Mouse (Mus musculus) ES-Bruce4 (cell line): Measurements from ENCODE around the gene Pcsk5.

Experiments used
- CTCF ChIP-seq: IDR thresholded peaks from one replicate; pipeline ENCODE4 v1.8.1; 2011; ENCODE audit warnings: low read depth, low read length
- EP300 ChIP-seq: IDR thresholded peaks from 2 replicates; pipeline ENCODE4 v1.6.1; 2011; ENCODE audit warnings: low read depth, low read length; ENCODE audit not compliant: insufficient read depth
- POLR2A ChIP-seq: IDR thresholded peaks from one replicate; pipeline ENCODE4 v1.8.1; 2011; ENCODE audit warnings: low read length; ENCODE audit not compliant: insufficient read depth

GRCm38 (mm10) chr19:17799419-17800185 lies 37.8 kb downstream of the Pcsk5 start:
- no peak for TF ChIP-seq POLR2A
- TF ChIP-seq CTCF: no peak
- TF ChIP-seq EP300: no peak
